Mouse (Mus musculus): ENCODE measurements at regions not wholly inside any gene's neighbourhood (a gene's known extent, or its start where the extent isn't known, plus 50 kb on each side); places are given as distances from the start of the nearest gene placed in this dataset.

- no peak for TF ChIP-seq POLR2A (IDR thresholded peaks at IDR 0.05; ENCODE audit: low read depth, low read length)
- TF ChIP-seq CTCF (IDR thresholded peaks at IDR 0.05; ENCODE audit: borderline replicate concordance, insufficient read depth, low read length): no peak
Measured at GRCm38 (mm10) chr14:114969020-114969419, 123.0 kb upstream of the Gpc5 start.
